Mouse (Mus musculus): ENCODE results near the gene Coq6.

DNA sequence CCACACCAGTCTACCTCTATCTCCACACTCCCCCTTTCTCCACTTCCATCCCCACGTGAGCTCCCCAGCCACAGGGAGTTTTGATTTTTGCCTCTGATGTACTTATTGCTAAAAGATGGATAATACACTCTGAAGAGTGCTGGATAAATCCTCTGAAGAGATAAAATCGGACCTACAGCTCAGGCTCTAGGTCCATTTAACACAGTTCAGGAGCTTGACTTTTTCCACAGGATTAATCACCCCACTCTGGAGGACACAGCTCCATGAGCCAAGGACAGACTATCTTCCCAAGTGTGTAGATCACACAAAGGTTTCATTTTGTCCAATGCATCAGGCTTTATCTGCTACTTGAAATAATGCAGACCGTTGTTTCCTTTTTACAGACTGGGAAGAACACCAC is 38.6 kb downstream of the Coq6 start:
- TF ChIP-seq CTCF (IDR thresholded peaks at IDR 0.05; ENCODE audit: low read depth): no peak
- TF ChIP-seq EP300 (IDR thresholded peaks at IDR 0.05; ENCODE audit: low read depth): no peak

Data from liver, embryonic 14.5 days (tissue).